Mouse (Mus musculus) heart, adult 8-10 months (tissue): ENCODE results near the gene Cnnm1. TPM values are rescaled to one million over a fixed set of nuclear protein-coding genes. Genes with fewer than 3 reads are reported as not detected.

Experiments used
- DNase-seq: peaks from one replicate; pipeline ENCODE4 v3.0.0; 2022; ENCODE audit warnings: low spot score
- total RNA-seq, 4 experiments: library from RNA; stranded (reverse); gene quantifications; 2 replicates each; pipeline ENCODE4 v1.2.4; 2022

Gene Cnnm1
- total RNA-seq, 4 experiments from 2014 or later = 0.11 to 0.38 (median 0.22) TPM; not detected in 1

DNA sequence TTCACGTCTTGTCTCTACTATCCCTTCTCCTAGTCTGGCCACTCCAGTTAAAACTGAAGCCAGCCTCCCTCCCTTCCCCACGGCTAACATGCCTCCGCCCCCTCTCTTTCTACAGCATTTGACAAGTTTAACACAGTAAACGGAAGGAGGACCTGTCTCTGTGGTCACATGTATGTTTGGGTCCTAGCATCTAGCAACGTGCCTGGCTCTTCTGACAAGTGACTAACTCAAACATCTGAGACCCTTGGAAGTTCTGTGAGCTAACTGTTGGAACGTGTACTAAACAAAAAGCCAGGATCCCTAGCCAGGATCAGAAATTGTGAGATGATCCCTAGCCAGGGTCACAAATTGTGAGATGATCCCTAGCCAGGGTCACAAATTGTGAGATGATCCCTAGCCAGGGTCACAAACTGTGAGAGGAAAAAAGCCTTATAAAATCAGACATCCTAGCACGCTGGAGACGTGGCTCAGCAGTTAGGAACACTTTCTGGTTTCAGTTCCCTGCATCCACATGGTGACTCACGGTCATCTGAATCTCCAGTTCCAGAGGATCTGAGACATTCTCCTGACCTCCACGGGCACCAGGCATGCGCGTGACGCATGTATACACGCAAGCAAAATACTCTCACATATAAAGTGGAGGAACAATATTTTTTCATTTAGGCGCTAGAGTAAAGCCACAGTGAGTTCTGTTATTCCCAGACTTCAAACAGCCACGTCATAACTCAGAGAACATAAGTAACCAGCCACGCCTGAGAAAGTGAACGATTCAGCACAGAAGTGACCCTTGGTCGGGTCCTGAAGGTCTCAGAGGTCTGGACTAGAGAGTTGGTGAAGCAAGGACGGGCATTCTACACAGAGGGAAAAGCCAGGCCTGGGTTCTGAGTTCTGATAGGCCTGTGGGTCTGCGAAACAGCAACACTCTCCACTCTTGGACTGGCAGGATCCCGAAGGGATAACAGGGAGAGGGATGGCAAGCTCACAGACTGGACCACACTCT lies 71.7 kb downstream of the Cnnm1 start:
- peak; percentile 47 for DNase-seq

DNA sequence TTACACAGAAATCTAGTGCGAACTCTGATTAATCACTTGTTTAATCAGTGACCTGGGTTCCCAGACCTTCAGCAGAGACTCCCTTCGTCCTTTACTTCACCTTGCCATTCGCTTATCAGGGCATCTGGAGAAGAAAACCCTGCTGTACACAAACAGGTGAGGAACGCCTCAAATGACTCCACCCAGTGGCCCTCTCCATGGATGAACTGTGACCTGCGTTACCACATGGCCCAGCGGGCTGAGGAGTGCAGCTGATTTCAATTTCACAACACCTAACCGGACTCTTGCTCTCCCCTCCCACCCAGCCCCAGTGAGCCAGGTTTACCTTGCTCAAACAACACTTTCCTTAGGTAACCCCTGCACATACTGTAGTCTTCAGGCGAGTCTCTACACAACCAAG lies 73.6 kb downstream of the Cnnm1 start:
- DNase-seq = no peak

- no peak for DNase-seq
Measured at GRCm38 (mm10) chr19:43515668-43516396, 75.6 kb downstream of the Cnnm1 start.

DNA sequence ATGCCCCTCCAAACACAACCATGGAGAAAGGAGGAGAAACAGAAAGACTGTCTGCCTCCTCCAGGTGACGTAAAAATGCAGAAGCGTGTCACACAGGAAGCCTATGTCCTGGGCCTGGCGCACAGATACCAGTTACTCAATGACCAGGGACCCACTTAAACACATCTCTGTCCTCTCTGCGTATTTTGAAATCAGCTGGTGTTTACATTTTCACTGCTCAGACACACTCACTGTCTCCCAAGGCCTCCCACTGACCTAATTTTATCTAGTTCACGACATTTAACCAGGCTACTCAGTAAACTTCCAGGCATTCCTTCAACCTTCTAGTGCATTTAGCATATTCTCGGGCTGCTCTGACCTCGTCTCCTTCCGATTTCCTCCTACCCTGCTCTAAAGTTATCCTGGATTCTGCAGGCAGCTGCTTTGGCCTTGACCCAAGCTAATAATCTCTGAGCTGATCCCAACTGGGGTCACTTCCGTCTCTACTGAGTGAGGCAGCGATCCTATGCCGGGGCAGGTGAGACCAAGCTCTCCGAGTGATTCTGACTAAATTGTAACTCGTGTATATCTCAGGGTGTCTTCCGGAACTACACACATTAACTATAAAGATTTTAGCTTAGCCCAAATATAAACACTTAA lies 76.3 kb downstream of the Cnnm1 start:
- DNase-seq = no peak

- DNase-seq = no peak
Measured at GRCm38 (mm10) chr19:43517320-43517719, 77.1 kb downstream of the Cnnm1 start.

- DNase-seq = no peak
Measured at GRCm38 (mm10) chr19:43517808-43518207, 77.6 kb downstream of the Cnnm1 start.

- DNase-seq = no peak
Measured at GRCm38 (mm10) chr19:43518261-43518660, 78.0 kb downstream of the Cnnm1 start.

DNA sequence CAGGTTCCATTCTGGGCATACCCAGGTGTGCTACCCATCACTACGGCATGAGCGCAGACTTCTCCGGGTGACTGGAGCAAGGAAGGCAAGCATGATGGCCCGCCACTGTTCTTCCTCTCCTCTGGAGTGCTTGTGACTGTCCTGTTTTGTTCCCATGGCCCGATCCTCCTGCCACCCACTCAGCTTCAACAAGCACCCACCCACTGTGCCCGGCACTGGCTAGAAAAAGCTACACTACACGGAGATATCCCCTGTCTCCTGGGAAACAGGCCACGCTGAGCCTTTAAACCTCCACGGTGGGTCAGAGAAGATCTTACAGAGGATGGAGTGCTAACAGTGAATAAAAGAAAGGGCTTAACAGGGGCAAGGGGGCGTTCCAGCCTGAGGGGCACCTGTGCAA lies 79.0 kb downstream of the Cnnm1 start:
- no peak for DNase-seq

GRCm38 (mm10) chr19:43520402-43520801 lies 80.2 kb downstream of the Cnnm1 start:
- DNase-seq = no peak

- no peak for DNase-seq
Measured at GRCm38 (mm10) chr19:43521362-43521761, 81.1 kb downstream of the Cnnm1 start.

DNA sequence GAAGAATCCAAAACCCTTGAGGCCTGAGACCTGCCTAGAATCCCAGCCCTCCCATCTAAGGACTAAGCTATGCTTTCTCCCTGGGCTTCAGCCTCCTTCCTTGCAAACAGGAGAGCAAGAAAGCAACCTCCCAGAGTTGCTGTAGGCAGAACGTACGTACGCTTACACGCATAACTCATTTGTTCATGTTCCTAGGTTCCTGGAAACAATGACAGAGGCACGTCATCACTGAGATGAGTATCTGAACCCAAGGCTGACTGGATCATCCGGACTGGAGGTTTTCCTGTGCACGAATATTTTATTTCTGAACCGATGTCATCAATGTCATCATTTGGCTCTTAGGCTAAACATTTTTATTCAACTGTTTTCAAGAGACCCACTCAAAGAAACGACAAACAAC lies 81.8 kb downstream of the Cnnm1 start:
- DNase-seq = no peak

GRCm38 (mm10) chr19:43523551-43523950 lies 83.3 kb downstream of the Cnnm1 start:
- no peak for DNase-seq

DNA sequence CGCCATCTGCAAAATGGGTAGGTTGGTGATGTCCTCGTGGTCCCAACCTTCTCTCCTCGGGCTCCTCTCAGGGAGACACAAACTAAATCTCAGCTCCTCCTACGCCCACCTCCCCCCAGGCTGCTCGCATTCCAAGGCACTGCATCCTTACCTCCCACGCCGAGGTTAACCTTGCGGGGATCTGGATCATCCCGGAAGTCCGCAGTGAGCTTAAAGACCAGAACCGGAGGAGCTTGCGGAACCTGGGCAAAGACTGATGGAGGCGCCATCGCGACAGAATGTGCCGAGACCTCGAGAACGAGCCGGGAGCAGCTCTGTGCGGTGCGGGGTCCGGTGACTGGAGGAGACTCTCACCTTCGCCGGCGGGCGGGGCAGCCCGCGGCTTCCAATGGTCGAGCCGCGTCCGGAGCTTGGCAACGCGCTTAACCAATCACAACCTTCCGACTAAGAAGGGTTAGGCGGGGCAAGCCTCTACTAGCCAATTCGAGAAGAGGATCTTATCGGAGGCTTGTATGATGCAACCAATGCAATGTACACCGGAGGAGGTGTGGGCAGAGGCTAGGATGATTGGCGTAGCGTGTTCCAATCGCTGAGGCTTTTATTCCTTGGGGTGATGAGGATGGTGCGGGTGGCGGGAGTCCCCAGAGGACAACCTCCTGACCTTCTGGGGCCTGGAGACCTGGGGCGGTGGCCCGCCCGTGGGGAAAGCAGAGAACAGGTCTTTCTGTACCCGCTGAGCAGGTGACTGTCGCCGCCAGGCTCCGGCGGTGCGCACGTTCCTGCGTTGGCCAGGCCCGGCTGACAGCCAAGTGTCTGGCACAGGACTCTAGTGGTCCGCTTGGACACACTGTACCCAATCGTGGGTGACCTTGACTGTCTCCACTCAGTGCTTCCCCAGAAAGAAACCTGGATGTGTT lies 84.2 kb downstream of the Cnnm1 start, which contains the start of gene Got1:
Gene Got1 (minus strand): TSS at position 419 of the 917 bp plus-strand sequence.
- peak; percentile 97 for DNase-seq

DNA sequence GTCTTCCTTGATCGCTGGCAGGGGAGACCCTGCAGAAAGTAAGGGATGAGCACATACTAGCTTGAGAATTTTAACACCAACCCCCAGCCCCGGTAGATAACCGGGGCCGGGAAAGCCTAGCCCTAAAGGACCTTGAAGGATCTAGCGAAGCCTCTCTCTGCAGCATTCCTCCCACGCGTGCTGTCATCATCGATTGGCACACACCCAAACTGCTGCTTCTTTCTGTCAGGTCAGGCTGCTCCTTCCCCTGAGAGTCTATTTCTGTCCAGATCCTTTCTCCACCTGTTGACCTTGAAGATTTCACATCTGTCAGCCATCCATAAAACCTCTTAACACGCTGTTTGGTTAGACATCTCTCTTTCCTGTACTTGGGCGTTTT lies 84.9 kb downstream of the Cnnm1 start:
- DNase-seq = no peak

- DNase-seq = no peak
Measured at GRCm38 (mm10) chr19:43525566-43525965, 85.3 kb downstream of the Cnnm1 start.

- DNase-seq = no peak
Measured at GRCm38 (mm10) chr19:43526025-43526424, 85.8 kb downstream of the Cnnm1 start.

GRCm38 (mm10) chr19:43527131-43527530 lies 86.9 kb downstream of the Cnnm1 start:
- peak; percentile 58 for DNase-seq

DNA sequence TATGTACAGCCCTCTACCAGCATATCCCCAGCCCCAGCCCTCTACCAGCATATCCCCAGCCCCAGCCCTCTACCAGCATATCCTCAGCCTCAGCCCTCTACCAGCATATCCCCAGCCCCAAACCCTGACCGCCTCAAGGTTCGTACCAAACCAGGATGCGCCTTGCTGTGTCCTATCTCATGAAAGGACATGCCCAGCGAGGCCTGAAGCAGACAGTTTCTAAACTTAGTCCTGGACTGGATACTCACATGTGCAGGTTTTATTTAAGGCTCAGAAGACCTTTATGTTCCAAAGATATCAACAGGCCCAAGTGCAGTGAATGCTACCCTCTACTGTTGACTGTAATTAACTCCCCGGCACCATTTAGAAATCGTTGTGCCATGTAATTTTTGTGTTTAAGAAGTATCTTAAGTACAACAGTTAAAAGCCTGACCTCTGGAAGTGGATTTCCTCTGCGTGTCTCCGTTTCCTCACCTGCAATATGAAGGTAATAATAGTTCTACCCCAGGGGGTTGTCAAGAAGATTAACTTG lies 87.9 kb downstream of the Cnnm1 start:
- peak; percentile 44 for DNase-seq

- DNase-seq = peak; percentile 86
Measured at GRCm38 (mm10) chr19:43530197-43530770, 90.0 kb downstream of the Cnnm1 start.

GRCm38 (mm10) chr19:43530921-43531320 lies 90.7 kb downstream of the Cnnm1 start:
- DNase-seq = no peak
